Mouse (Mus musculus): Measurements from ENCODE around the gene Mrps24. TPM values are rescaled to one million over a fixed set of nuclear protein-coding genes. Genes with fewer than 3 reads are reported as not detected.

Mrps24 gene
- 100 to 1,000 TPM; 151 to 176 TPM for polyA plus RNA-seq (2017; shearing (Covaris generic))

DNA sequence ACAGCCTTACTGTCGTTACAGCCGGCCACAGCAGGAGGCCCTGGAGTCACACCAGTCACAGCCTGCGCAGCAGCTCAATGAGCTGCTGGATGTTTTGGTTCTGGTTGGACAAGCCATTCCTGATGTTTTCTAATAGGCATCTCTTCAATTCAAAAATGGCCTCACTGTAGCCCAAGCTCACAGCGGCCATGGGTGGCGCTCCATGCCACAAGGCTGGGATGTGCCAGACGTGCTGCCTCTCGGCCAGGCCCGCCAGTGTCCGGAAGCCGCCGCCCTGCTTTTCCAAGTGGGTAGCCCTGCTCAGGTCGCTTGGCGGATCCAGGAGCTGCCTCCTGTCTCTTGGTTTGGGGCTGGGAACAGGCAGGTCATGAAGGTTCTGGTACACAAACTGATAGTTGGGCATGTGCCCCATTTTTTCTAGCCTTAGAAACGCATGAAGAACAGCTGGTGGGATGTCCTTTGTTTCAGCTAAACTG, at the start of gene Mrps24:
Gene Mrps24 (minus strand): TSS at position 51 of the 476 bp plus-strand sequence.

GRCm38 (mm10) chr11:5761820-5762632, 46.5 kb upstream of the Mrps24 start, which contains the start of gene Urgcp:
Gene Urgcp, minus strand, starts transcription at chr11:5762376.

Other genes starting within 250 kb of the Mrps24 start
- 100 to 1,000 TPM; 141 to 151 TPM for gene Xbp1, start 195.0 kb downstream of the Mrps24 start, polyA plus RNA-seq (2017; shearing (Covaris generic))
- gene Ccdc117, start 173.5 kb downstream of the Mrps24 start, polyA plus RNA-seq (2017; shearing (Covaris generic)): 10 to 100 TPM; 37.7 to 48.9 TPM
- gene Ankrd36, start 146.0 kb downstream of the Mrps24 start, polyA plus RNA-seq (2017; shearing (Covaris generic)): under 1 TPM in 1 of 2 experiments, not detected in 1; 0.55 TPM
- 10 to 100 TPM; 25.7 to 30.3 TPM for gene Urgcp, start 46.7 kb upstream of the Mrps24 start, polyA plus RNA-seq (2017; shearing (Covaris generic))
- 100 to 1,000 TPM; 259 to 276 TPM for gene Dbnl, start 72.8 kb upstream of the Mrps24 start, polyA plus RNA-seq (2017; shearing (Covaris generic))
- 1 to 10 TPM; 2.7 to 2.9 TPM for gene Pgam2, start 88.1 kb upstream of the Mrps24 start, polyA plus RNA-seq (2017; shearing (Covaris generic))
- 10 to 100 TPM; 36.3 to 36.9 TPM for gene Polm, start 122.3 kb upstream of the Mrps24 start, polyA plus RNA-seq (2017; shearing (Covaris generic))
- 1 to 10 TPM in 1 of 2 experiments, under 1 TPM in 1; 0.55 to 1.2 TPM for gene Aebp1, start 146.3 kb upstream of the Mrps24 start, polyA plus RNA-seq (2017; shearing (Covaris generic))
- 10 to 100 TPM; 57.6 to 75.9 TPM for gene Pold2, start 162.6 kb upstream of the Mrps24 start, polyA plus RNA-seq (2017; shearing (Covaris generic))
- gene Myl7, start 183.1 kb upstream of the Mrps24 start, polyA plus RNA-seq (2017; shearing (Covaris generic)): not detected
- gene Gck, start 234.4 kb upstream of the Mrps24 start, polyA plus RNA-seq (2017; shearing (Covaris generic)): 1 to 10 TPM in 1 of 2 experiments, not detected in 1; 1.0 TPM
- gene Ykt6, start 240.0 kb upstream of the Mrps24 start, polyA plus RNA-seq (2017; shearing (Covaris generic)): 10 to 100 TPM; 36.4 to 42.3 TPM